Mouse (Mus musculus): ENCODE data around the gene Uba2.
"Not testable (repeated sequence)": the region's sequence is repeated elsewhere in the genome, so short reads cannot be mapped to it uniquely, and the experiment has no call there.

The Uba2 gene

DNA sequence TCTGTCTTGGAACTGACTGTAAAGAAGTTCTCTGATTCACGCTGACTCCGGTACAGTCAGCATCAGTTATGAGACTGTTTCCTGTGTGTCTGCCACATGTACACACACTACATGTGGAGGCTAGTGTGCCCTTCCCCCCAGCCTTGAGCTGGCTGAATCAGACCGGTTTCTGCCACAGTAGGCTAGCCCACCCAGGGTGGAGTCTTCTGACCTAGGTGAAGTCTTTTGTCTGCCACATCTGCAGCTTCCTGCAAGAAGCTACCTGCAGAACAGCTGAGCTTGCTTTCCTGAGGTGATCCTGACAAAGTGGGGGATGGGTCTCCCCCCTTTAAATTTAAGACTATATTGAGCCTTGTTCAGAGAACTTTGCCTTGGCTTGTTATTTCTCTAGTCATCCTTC, at the start of gene Uba2:
Gene Uba2 (minus strand): TSS at position 146 of the 400 bp plus-strand sequence.
- DNase-seq (ENCODE audit: low spot score): no peak

GRCm38 (mm10) chr7:34218496-34218895, 49.1 kb upstream of the Uba2 start:
- DNase-seq (ENCODE audit: low spot score): no peak

- DNase-seq (ENCODE audit: low spot score): no peak
Measured at GRCm38 (mm10) chr7:34216474-34216873, 47.1 kb upstream of the Uba2 start.

DNA sequence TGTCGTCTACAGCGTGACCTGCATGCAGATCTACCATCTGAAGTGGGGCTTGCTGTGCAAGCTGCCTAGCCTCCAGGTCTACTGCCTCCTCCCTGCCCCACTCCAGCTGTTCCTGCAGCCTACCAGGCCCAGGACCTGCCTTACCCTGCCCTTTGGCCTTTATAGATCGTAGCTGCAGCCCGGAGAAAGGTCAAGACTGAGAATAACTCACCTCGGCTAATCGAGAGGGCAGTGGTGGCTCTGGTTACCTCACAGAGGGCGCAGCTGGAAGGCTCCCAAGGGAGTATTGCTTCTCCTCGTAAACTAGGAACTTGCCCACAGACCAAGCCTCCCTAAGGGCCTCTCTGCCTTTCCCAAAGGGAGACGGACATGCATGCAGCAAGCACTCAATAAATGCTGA, 46.1 kb upstream of the Uba2 start:
- no peak for DNase-seq (ENCODE audit: low spot score)

GRCm38 (mm10) chr7:34214644-34215043, 45.2 kb upstream of the Uba2 start:
- no peak for DNase-seq (ENCODE audit: low spot score)

DNA sequence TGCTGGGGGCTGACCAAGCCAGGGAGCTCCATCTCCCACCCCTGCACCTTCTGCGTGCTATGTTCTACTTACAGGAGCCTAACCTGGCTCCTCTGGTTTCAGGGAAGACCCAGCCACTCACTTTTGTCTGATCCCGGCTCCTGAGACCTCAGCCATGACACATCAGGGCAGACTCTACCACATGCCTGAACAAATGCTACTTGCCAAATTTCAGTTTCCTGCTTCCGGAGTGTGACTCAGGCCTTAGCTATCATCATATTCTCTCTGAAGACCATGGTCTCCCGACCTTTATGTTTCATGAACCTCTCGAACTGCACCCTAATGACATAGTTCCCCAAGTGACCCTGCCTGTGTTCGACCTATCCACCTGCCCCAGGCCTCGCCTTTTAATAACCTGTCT, 43.9 kb upstream of the Uba2 start:
- DNase-seq (ENCODE audit: low spot score): no peak

GRCm38 (mm10) chr7:34208027-34208745, 38.8 kb upstream of the Uba2 start:
- no peak for DNase-seq (ENCODE audit: low spot score)

- DNase-seq (ENCODE audit: low spot score): no peak
Measured at GRCm38 (mm10) chr7:34206331-34206730, 36.9 kb upstream of the Uba2 start.

GRCm38 (mm10) chr7:34202147-34202546, 32.7 kb upstream of the Uba2 start:
- DNase-seq (ENCODE audit: low spot score): not testable (repeated sequence)

DNA sequence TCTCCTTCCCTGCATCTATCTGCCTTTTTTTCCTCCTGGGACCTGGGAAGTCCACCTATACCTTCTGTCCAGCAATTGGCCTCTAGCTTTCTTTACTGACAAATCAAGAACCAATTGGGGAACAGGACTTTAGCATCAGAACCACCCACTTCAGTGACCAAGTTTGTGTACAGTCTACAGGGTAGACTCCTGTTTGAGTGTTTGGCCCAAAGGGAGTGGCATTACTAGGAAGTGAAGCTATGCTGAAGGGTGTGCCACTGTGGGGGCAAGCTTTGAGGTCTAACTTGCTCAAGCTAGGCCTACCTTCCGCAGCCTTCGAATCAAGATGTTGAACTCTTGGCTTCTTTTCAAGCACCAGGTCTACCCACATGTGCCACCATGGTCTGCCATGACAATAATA, 31.4 kb upstream of the Uba2 start:
- no peak for DNase-seq (ENCODE audit: low spot score)

DNA sequence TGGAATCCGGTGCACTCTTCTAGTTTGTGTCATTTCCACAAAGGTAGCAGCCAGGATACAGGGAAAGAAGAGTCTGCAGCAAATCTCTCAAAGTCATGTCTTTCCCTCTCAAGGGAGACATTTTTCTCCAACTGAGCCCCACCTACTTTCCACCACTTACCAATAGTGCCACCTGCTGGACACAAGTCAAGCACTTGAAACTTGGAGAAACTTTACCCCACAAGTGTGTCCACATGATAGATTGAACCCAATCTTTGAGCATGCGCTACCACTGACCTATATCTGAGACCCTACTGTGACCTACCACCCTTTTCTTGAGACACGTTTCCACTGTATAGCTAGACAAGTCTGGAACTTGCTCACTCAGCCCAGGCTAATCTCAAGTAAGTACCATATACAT, 28.9 kb upstream of the Uba2 start:
- no peak for DNase-seq (ENCODE audit: low spot score)

DNA sequence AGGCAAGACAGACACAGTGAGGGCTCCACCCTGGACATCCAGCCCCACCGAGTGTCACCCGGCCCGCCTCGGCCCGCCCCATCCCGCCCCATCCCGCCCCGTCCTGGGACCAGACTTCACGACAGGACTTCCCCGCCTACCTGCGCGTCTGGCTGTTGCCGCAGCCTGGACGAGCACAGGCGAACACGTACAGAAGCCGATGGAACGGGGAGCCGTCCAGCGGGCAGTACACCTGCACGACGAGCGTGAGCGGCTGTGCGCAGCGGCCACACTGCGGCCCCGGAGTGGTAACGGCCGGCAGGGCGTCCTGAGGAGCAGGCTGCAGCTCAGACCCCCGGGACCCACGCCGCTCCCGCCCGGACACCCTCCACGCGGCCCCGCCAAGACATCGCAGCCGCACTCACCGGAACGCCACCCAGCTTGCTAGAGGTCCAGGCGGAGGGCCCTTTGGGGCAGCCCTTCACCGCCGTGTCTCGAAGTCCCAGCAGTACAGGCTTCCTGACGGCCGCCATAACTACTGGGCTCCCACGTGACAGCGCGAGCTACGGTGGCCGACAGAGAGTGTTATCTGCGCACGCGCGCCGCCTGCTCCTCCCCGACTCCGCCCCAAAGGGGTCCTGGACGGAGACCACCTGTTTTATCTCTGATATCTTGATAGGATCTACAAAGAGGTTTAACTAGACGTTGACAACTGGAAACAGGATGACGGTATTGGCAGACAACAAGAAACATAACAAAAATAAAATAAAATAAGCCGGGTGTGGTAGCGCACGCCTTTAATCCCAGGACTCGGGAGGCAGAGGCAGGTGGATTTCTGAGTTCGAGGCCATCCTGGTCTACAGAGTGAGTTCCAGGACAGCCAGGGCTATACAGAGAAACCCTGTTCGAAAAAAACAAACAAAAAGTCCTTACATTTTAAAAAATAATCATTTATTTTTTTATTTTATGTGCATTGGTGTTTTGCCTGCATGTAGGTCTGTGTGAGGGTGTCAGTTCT, 27.0 kb upstream of the Uba2 start, which contains the start of gene Pdcd2l:
Gene Pdcd2l (minus strand): TSS at position 530 of the 997 bp plus-strand sequence.
- DNase-seq (ENCODE audit: low spot score): peak; percentile 81

DNA sequence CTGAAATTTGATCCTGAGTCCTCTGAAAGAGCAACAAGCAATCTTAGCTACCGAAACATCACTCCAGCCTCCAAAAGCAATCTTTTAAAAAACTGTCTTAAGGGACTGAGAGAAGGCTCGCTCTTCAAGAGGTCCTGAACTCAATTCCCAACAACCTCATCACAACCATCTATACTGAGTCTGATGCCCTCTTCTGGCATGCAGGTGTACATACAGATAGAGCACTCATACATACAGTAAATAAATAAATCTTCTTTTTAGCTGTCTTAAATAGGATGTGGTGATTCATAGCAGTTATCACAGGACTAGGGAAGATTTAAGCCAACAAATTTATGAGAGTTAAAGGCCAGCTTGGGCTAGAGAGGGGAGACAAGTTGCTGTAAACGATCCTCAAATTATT, 26.2 kb upstream of the Uba2 start:
- no peak for DNase-seq (ENCODE audit: low spot score)

DNA sequence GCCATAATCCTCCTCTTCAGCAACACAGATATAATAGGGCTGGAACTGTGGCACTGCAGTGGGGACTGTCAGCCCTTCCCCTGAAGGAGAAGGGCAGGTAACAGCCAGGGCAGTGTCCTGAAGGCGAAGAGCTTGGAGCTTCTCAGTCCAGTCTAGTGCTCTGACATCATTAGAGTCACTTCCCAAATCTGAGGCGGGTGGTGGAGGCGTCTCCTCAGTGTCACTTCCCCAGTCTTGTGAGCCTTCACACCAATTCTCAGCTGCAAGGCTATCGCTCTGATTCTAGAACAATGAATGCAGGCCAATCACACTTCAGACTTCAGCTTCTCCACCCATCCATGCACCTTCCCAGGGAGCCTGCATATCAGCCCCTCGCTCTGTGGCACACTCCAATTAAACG, 23.4 kb upstream of the Uba2 start:
- no peak for DNase-seq (ENCODE audit: low spot score)

- no peak for DNase-seq (ENCODE audit: low spot score)
Measured at GRCm38 (mm10) chr7:34189376-34189989, 20.1 kb upstream of the Uba2 start.

DNA sequence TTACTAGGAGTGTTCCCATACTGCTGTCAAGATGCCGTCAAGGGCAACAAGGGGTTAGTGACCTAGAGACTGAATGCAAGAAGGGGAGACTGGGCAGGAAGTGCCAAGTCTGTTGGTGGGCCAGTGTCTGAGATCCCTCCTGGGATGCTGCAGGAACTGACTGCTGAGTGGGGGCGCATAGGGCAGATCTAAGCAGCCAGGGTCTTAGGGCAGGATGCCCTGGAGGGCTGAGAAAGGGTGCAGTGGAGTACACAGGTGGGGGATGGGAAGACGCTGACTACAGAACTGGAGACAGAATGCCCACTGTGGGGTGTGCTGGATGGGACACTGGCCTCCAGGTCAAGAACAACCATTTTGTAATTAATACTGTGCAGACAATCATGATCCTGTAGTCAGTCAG, 14.4 kb upstream of the Uba2 start:
- no peak for DNase-seq (ENCODE audit: low spot score)

DNA sequence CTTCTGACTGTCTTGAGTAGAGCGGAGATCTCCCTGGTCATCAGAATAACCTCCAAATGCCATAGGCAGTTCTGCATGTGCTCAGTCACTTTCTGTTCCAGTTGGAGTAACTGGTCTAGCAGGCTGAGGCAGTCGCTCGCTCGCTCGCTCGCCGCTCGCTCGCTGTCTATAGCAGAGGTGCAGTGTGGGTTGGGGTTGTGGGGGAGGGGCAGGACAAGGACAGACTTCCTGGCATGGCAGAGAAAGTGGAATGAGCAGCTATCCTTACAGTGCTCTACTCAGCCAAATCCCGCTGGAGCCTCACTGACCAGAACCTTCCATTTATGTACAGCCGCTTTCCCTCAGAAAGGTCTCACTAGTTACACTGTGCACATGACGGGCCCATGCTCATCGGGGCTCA, 14.0 kb upstream of the Uba2 start:
- no peak for DNase-seq (ENCODE audit: low spot score)

DNA sequence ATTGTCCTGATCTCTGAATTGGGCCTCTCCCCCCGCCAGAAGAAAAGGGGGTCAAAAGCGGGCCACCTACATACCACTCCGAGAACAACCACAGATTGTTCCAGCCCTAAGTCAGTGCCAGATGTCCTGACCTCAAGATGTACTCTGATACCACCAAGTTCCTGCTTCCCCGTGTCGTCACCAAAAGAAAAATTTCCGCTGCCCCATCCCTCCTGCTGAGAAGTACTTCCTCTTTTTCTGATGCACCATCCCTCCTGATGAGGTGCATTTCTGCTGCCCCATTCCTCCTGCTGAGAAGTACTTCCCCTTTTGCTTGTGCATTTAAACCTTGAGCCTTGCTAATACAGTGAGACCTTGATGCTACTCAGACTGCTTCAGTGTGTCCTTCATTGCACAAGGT, 6.8 kb upstream of the Uba2 start:
- not testable (repeated sequence) for DNase-seq (ENCODE audit: low spot score)

DNA sequence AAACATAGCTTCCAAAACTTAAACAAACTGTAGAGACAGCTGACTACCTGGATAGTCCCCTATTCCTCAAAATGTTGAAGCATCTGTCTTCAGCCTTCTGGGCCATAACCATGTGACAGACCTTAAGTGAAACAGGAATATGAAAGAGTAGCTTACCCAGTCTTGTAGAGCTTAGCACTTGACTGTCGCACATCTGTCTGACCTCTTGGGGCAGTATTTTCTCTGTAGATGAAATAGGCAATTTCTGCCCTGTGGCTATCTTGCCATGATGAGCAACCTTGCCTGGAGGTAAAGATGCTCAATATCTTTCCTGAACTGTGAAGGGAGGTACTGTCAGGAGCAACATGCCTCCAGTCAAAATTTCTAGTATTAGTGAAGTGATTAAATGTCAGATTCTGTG, 2.9 kb upstream of the Uba2 start:
- DNase-seq (ENCODE audit: low spot score): no peak

- DNase-seq (ENCODE audit: low spot score): peak; percentile 85
Measured at GRCm38 (mm10) chr7:34168470-34169251, 738 bp downstream of the Uba2 start.

DNA sequence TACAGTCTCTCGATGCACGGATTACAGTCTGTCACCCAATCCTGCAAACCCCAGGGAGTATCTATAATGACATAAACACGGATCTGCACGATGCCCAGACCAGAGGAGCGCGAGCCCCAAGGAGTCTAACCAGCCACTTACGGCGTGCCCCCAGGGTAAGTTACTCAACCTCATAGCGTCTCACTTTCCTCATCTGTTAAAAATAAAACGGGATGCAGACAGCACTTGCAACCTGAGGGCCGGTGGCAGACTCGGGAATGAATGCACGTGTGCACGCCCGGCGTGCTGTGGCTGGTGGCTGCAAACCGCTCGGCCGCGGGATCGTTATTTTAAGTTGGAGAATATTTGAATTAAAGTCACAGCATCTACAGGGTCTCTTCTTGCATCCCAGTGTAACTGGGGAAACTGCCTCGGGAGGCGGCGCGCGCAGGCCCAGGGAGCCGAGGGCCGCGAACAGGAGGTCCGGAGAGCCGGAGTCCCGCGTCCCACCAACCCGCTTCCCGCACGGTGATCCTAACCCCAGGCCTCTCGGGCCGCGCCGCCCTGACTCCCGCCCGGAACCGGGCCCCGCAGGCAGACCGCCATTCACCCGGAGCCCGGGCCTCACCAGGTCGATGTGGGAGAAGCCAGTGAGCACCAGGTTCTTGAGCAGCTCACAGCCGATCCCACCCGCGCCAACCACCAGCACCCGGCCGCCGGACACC, 1.5 kb downstream of the Uba2 start:
- no peak for DNase-seq (ENCODE audit: low spot score)

Data from left cerebral cortex, adult 11 months (tissue).